Mouse (Mus musculus) embryo, embryonic 10.5 days (tissue): ENCODE measurements at regions not wholly inside any gene's neighbourhood (a gene's known extent, or its start where the extent isn't known, plus 50 kb on each side); places are given as distances from the start of the nearest gene placed in this dataset.
A peak's percentile ranks its signal among the peaks of the same experiment; 100 is the strongest.

Experiments used
- DNase-seq: peaks from one replicate; pipeline ENCODE4 v3.0.0-alpha.2; 2015; ENCODE audit warnings: low spot score

GRCm38 (mm10) chr5:67155582-67155981 lies 56.5 kb upstream of the Phox2b start:
- DNase-seq, result no peak

- no peak for DNase-seq
Observed at GRCm38 (mm10) chr5:67156911-67157310, 57.8 kb upstream of the Phox2b start.

- peak; percentile 6 for DNase-seq
Observed at GRCm38 (mm10) chr5:67176827-67177226, 77.7 kb upstream of the Phox2b start.

- peak; percentile 12 for DNase-seq
Observed at GRCm38 (mm10) chr5:67179221-67179620, 80.1 kb upstream of the Phox2b start.

- no peak for DNase-seq
Observed at GRCm38 (mm10) chr5:67189376-67189901, 70.9 kb upstream of the Tmem33 start.

GRCm38 (mm10) chr5:67194065-67194464 lies 66.3 kb upstream of the Tmem33 start:
- DNase-seq, result no peak

GRCm38 (mm10) chr5:67205083-67205738 lies 55.2 kb upstream of the Tmem33 start:
- DNase-seq, result no peak
